Mouse (Mus musculus) adrenal gland, postnatal 36 days (tissue): ENCODE measurements at regions not wholly inside any gene's neighbourhood (a gene's known extent, or its start where the extent isn't known, plus 50 kb on each side); places are given as distances from the start of the nearest gene placed in this dataset.

ENCODE experiments used
- DNase-seq, 2 experiments: peaks; one replicate each; pipeline ENCODE4 v3.0.0; 2021; ENCODE audit warnings: mixed read lengths in 1 of 2

DNA sequence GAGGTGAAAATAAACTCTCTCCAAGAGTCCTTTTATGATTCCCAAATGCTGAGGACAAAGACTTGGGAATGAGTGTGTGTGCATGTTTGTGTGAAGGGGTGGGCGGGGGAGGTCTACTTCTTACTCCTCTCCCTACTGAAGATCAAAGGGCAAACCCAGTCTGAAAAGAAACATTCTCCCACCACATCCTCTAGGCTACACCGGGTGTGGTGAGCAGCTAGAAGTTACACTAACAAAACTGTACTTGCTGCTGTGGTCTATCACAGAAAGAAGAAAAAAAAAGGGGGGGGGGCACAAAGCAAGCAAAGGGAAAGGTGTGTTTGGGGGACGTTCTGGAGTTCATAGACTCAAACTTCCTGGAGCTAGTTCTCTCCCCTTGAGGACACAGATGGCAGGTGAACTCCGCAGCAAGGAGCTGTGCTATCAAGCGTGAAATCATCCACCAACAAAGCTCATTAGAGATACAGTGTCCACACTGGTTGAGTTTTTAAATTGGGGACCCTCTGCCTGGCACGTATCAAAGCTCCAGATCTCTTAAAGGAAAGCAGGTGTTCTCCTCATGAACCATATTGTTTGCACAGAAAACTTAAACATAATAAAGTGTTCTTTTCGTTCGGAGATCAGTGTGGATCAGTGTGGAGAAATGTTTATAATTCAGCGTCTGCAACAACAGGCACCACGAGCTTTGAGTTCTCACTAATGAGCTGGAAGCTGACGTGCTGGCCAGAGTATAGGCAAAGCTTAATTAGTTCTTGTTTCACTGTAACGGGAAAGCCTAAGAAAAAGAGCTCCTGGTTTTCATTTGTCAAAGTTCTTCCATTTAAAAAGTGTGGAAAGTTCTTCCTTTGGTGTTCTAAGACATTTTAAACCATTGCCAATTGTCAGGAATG, 280.7 kb upstream of the Htr2a start:
- DNase-seq = no peak

DNA sequence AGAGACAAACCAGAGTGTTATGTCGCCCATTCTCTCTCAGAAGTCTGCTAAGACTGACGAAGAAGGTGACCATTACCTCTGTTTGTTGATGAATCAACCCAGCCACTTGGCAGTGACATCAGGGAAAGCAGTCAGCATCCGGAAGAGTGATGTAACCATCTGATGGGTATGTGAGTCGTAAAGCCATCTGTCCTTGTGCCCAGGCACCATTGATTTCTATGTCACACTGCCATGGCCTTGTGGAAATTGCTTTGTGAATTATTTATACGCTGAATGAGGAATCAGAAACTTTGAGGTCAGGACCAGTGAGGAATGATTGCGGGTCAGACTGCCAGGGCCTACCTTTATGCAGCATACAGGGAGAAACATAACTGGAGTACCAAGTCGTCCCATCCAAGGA, 256.2 kb upstream of the Htr2a start:
- peak; percentile 7 to 57 for DNase-seq

DNA sequence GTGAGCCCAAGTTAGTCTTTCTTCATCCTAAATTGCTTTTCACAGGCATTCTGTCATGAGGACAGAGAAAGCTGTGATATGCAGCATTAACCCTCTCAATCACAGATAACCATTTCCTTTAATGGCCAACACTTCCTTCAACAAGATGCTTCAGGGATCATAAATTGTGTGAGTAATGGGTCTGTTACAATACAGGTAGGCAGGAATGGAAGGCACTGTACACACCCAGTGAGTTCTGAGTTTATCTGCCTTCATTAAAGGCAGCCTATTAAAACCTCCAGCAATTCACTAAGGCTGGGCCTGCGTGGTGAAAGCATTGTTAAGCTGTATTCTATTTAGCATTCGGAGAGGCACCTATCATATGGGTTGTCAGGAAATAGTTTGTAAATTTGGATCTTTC, 248.2 kb upstream of the Htr2a start:
- no peak for DNase-seq

DNA sequence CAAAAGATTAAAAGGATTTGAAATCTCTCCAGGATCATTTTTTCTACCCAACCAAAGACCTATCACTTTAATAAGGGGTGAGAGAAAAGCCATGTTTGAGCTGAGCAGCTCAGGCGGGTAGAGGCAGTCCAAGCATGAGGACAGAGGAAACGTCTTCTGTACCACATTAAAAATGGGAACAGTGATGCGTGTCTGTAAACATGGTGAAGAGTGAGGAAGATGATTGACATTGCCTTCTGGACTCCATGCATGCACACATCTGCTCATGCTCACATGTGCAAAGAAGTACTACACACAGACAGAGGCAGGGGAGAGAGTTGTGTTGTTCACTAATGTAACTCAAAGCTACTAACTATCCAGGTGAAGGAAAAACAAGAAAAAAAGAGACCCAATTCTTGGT, 243.4 kb upstream of the Htr2a start:
- no peak for DNase-seq

DNA sequence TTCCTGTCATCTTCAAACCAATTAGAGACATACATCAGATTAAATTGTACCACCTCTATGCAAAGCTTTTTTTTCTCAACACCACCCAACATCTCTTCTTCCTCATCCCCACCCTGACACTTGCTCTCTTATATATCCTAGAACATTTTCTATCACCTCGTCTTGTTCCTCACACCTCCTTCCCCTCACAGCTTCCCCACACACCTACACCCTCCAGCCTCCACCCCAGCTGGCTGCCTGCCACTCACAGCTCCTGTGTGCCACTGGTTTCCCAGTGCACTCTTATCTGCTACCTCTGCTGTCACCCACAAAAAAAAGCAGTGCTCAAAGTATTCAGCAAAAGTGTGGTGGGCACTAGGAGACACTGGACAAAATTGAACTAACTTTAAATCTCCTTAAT, 231.2 kb upstream of the Htr2a start:
- DNase-seq = no peak

DNA sequence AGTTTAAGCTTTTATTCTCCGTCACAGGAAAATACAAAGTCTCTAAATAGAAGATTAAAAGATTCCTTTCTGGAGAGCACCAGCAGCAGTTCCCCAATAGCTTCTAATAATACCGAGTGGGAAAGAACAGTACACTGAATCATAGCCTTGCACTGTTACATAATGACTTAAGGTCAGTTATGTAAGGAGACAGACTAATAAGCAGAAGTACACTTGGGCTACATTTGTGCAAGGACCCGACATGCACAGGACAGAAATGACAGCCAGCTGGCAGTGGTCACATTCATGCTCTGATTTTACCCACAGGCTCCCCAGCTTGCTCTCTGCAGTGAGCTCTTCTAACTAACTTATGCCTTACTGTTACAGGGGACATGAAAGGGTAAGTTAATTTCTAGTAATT, 212.4 kb upstream of the Htr2a start:
- peak; percentile 55 to 60 for DNase-seq

DNA sequence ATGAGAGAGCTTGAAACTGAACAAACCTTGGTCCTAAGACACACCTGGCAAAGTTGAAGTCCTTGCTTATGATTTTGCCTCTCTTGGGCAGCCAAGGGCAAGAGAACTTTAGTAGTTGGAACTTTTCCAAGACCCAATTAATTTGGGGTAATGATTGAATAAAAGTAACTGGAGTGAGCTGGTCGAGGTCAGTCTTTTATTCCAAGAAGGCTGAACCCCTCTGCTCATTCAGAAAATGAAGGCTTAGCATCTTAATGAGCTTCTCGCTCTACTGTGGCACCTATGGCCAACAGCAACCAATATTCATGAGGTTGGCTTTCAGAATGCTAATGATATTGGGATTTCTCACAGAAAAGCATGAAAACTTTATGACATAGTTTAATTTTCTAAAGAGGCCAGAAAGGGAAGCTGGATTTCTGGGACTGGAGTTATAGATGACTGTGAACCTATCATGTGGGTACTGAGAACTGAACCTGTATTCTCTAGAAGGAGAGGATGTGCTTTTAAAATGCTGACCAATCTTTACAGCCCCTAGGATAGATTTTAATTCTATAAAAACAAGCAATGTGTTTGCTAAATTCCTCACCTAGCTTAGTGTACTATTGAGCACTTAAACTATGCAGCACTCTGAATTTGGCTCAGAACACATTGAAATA, 176.5 kb upstream of the Htr2a start:
- no peak for DNase-seq

DNA sequence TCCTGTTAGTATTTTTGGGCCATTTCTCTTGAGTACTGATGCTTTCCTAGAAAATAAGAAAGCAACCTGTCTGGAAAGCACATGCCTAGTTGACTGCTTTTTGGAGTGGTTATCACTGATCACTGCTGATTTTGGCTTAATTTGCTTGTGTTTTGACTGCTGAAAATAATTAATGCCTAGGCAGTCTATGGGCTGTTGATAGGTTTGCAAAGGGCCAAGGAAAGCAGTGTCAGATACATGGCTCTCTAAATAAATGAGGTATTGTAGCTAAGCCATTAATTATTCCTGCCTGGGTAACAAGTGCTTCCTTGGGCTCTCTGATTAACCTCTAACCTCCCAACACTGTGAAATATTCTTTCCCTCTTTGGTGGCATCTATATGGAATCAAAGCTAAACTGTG, 145.1 kb upstream of the Htr2a start:
- DNase-seq = no peak

DNA sequence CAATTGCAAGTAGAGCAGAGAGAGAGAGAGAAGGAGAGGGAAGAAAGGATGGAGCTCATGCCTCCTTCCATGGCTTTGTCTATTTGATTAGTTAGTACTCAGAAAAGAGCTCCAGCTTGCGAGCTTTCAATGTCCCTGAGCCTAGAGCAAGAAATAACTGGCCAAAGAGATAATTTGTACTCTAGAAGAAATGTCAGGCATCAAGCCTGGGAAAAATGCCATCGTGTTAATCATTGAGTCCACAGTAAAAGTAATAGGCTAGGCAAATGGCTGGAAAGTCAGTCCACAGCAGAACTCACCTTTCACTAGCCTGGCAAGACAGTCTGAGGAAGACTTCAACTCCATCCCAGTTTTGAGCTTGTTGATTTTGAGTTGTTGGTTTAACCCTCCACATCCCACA, 129.1 kb upstream of the Htr2a start:
- DNase-seq = no peak

DNA sequence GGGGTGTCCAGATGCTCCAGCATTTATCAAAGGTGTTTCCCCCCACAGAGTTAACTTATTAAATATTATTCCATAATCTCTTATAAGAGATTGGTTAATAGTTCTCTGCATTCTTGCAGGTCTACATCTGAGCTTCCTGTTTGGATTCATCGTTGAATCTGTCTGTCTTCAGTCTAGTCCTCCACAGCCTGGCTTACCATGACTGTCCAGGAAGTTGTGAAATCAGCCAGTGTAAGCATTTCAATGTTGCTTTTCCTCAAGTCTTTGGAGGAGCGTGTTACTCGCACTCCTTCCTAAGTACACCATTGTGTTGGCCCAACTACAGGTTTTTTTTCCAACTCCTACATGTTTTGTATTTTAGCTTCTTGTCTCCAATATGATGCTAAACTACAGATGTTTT, 124.2 kb upstream of the Htr2a start:
- no peak for DNase-seq

DNA sequence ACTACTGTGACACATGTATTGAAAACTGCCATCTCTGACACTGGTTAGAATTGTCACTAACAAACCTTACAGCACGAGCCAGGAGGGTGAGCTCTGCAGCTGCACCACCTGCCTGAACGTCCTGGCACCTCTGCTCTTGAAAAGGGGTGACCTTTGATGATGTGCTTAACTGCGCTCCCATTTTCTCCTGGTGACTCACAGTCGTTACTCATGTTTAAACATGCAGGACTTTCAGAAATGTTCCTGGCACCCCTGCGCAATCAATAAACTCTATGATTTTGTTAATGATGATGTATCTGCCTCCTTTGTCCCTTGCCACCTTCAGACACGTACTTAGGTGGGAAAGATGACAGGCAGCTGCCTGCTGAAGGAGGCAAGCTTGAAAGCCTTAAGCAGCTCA, 121.1 kb upstream of the Htr2a start:
- DNase-seq = peak; percentile 34 to 40

DNA sequence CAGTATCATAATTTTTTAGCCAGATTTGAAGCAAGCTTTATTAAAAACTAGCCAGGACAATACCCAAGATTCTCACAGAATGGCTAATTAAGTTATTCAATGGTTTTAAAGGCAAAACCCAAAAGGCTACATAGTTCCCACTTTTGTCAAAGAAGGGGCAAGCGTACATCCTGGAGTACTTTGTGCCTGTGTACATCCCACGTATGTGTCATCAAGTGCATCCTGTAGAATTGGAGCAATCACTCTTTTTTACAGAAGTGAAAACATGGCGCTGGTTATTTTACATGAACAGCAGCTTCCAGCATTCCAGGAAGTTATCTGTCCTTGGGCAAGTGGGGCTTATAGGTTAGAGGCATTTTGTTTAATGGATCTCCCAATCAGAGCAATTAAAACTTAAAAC, 119.0 kb upstream of the Htr2a start:
- no peak for DNase-seq

DNA sequence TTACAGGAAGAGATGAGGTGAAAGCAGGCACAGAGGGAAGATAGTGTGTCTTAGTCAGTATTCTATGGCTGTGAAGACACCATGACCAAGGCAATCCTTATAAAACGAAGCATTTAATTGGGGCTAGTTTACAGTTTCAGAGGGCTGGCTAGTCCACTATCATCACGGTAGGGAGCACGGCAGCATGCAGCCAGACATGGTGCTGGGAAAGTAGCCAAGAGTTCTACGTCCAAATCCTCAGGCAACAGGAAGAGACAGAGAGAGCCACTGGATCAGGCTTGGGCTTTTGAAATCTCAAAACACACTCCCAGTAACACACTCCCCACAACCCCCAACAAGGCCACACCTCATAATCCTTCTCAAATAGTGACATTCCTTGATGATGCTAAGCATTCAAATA, 113.4 kb upstream of the Htr2a start:
- DNase-seq = no peak

DNA sequence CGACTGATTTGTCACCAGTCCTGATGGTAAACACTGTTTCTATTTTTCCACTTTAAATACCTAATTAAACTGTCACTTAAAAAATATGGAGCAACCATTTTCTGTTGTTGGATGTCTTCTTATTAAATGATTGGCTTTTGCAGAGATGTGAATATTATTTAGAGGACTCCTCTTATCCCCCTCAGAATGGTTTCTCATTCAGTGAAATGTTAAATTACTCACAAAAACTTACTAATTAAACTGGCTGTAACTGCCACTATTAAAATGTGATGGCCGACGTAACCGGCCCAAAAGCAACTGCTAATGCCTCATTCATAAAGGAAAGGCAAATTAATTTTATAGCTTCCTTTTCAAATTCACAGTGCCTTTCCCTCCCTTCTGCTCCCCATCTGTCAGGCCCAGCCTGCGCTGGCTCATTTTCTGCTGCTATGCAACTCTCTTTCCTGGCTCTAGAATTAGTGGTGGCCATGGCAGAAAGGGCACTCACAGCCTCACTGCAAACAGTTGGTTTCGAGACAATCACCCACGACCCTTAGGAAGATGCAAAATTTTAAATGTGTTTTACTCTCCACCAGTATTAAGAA, 111.2 kb upstream of the Htr2a start:
- no peak for DNase-seq

DNA sequence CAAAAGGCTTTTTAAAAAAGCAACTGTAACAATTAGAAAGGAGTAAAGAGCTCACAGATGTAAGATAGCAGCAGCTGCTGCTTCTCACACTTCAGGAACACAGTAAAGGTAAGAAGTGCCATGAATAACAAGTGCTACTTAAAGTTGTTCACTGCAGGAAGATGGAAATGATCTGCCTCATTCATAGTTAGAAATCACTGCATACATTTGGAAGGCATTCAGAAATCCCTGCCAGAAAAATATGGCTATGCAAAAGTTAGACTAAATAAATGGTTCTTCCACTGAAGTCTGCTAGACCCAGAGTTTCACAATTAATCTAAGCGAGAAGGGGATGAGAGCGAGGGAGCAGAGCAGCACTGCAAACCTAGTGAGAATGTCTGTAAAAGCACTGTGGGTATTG, 102.5 kb upstream of the Htr2a start:
- no peak for DNase-seq

DNA sequence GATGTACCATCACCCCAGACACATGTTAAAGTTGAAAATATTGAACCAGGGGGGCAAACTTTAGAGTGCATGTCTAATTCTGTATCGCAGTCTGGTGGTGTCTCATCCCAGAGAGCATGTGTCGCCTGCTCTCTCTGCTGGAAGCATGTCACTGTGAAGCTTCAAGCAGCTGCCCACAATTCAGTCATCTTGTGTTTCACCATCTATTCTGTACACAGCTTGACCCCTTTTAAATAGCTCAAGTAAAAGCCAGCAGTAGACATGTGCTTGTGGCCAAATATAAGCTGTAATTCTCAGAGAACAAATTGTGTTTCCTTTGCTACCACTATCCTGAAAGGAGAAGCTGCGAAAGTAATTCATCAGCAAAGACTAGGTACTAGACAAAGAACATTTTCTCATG, 96.6 kb upstream of the Htr2a start:
- DNase-seq = no peak

DNA sequence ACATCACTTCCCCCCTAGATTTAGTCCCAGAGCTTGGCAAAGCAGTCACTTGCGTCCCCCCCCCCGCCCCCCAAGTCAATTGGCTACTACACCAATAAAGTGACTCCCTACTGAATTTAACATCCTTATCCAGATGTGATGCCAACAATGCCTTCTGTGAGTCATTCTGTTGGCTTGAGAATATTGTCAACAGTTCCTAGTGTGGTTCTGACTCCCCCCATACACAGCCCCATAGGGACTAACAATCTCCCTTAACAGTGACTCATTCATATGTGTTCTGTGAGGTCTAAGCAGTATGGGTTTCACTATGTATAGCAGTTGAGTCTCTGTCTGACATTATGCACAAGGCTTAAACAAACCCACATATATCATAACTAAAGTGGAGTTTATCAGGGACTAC, 89.5 kb upstream of the Htr2a start:
- DNase-seq = no peak

DNA sequence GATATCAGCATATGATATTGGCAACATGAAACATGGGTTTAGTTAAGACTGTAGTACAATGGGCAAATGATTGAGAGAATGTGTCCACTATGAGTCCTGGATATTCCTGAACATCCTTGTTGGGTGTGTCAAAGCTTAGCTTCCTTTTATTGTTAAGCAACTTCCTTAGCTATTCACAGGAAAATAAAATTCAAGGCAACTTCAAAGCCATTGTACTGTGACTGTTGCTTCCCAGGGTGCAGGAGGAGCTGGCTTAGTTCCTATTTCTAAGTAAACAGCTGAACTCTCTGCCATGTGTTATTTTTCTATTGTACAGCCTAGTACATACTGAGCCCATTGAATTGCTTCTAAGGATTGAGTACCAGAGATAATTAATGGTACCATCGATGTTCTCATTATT, 87.0 kb upstream of the Htr2a start:
- DNase-seq = no peak

DNA sequence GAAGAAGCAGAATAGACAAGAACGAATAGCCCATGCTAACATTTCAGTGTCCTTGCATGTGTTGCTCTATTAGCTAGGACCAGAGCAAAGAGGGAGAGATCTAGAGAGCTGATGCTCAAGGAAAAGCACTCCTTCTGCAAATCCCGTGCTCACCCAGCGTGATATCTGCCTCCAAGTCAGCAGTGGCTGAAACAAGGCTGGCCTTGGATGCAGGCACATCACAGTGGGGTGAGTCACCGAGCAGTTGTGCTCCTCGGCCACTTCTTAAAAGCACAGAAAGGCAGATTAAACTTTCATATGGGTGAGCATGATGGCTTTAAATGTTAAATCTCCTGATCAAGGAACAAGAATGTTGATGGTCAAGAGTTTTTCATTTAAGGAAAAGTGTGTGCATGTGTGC, 82.3 kb upstream of the Htr2a start:
- DNase-seq = peak; percentile 75 to 81
